Mouse (Mus musculus): Measurements from ENCODE around the gene Heatr5a. TPM values are rescaled to one million over a fixed set of nuclear protein-coding genes. Genes with fewer than 3 reads are reported as not detected.
A peak's percentile ranks its signal among the peaks of the same experiment; 100 is the strongest.

Gene Heatr5a
- polyA plus RNA-seq, 1 experiment: 14.3 TPM

DNA sequence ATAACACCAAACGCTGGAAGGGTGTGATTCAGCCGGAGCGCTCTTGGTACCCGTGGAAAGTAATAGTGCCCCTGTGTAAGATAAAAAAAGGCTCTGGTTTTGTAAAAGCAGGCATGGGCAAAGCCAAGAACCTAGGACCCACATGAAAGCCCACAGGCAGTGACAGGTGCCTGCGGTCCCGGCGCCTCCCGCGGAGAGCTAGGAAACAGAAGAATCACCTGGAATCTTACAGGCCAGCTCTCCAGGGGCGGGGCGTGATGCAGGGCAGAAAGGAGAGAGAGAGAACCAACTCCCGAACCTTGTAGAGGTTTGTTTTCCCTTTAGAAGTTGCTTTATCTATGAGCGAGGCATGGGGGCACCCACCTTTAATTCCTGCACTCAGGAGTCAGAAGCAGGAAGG lies 139.2 kb downstream of the Heatr5a start:
- peaks cover 5% of the 10 kb centered on the region for H3K36me3 ChIP-seq (ENCODE audit: control insufficient read depth, insufficient read depth)
- peaks cover 38% of the 10 kb centered on the region for H3K79me2 ChIP-seq (ENCODE audit: control insufficient read depth, insufficient read depth)
- H3K79me3 ChIP-seq (ENCODE audit: low read depth): peaks cover 20% of the 10 kb centered on the region
- H3ac ChIP-seq (ENCODE audit: control insufficient read depth, insufficient read length, low read depth): no peak overlapping the region
- H3K27me3 ChIP-seq (ENCODE audit: control insufficient read depth, insufficient read depth, insufficient read length): no peaks in the 10 kb centered on the region
- H3K4me3 ChIP-seq (ENCODE audit: insufficient read depth, poor library complexity, severe bottlenecking): no peak overlapping the region
- TF ChIP-seq FOSL1 (IDR thresholded peaks at IDR 0.05; ENCODE audit: insufficient read depth, low read length, poor library complexity, severe bottlenecking): no peak
- TF ChIP-seq MYOD1 (IDR thresholded peaks at IDR 0.05; ENCODE audit: control insufficient read depth, insufficient read length, low read depth): no peak
- TF ChIP-seq MYOG (IDR thresholded peaks at IDR 0.05; ENCODE audit: control insufficient read depth, extremely low read depth, insufficient read length): no peak
- no peak for TF ChIP-seq USF1 (IDR thresholded peaks at IDR 0.05; ENCODE audit: low read depth)

DNA sequence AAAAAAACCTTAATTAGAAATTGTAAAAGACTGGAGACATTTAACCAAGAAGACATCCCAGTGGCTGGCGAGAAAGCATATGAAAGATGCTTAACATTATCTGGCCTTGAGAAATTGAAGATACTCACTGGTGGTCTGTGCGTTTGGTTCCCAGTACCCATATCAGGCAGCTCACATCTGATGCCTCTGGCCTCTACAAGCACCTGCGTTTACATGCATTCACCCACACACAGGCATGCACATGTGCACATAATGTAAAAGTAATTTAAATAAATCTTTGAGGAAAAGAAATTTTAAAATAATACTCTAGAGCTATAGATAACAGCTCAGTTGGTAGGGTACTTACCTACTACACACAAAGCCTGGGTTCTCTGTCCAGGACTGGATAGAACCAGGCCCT lies 139.8 kb downstream of the Heatr5a start:
- TF ChIP-seq MYOG (IDR thresholded peaks at IDR 0.05; ENCODE audit: control insufficient read depth, extremely low read depth, insufficient read length) (no peak), MAX (IDR thresholded peaks at IDR 0.05) (no peak), CTCF (IDR thresholded peaks at IDR 0.05; ENCODE audit: control insufficient read depth, insufficient read depth, insufficient read length) (no peak), USF1 (IDR thresholded peaks at IDR 0.05; ENCODE audit: low read depth) (no peak), MYOD1 (IDR thresholded peaks at IDR 0.05; ENCODE audit: control insufficient read depth, insufficient read length, low read depth) (no peak), CEBPB (IDR thresholded peaks at IDR 0.05; ENCODE audit: low read depth) (no peak), FOSL1 (IDR thresholded peaks at IDR 0.05; ENCODE audit: insufficient read depth, low read length, poor library complexity, severe bottlenecking) (no peak)
- Histone ChIP-seq H3K79me2 (ENCODE audit: control insufficient read depth, insufficient read depth) (peaks cover 44% of the 10 kb centered on the region), H3K79me3 (ENCODE audit: low read depth) (peaks cover 26% of the 10 kb centered on the region), H3K36me3 (ENCODE audit: control insufficient read depth, insufficient read depth) (peaks cover 5% of the 10 kb centered on the region), H3ac (ENCODE audit: control insufficient read depth, insufficient read length, low read depth) (no peak overlapping the region), H3K4me3 (ENCODE audit: insufficient read depth, poor library complexity, severe bottlenecking) (no peak overlapping the region), H3K27me3 (ENCODE audit: control insufficient read depth, insufficient read depth, insufficient read length) (no peaks in the 10 kb centered on the region)

- no peak overlapping the region for H3K4me3 ChIP-seq (ENCODE audit: insufficient read depth, poor library complexity, severe bottlenecking)
These were observed 140.4 kb downstream of the Heatr5a start for GRCm38 (mm10) chr12:51830671-51831070.

DNA sequence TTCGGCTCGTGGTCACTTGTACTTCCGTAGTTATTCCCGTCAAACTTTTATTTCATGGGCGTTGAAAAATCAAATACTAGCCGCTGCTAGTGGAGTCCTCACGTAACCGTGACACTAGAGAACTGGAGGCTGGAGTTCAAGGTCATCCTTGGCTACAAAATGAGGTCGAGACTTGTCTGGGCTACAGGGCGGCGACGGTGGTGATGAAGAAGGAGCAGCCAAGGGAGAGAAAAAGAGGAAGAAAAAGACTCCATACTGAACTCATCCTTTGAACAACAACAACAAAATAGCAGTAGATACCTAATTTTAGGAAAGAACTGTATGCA lies 141.1 kb downstream of the Heatr5a start:
- Histone ChIP-seq H3K4me3 (ENCODE audit: insufficient read depth, poor library complexity, severe bottlenecking) (peak overlapping the region; percentile 92), H3K36me3 (ENCODE audit: control insufficient read depth, insufficient read depth) (peaks cover 8% of the 10 kb centered on the region), H3K79me2 (ENCODE audit: control insufficient read depth, insufficient read depth) (peaks cover 57% of the 10 kb centered on the region), H3K79me3 (ENCODE audit: low read depth) (peaks cover 36% of the 10 kb centered on the region), H3ac (ENCODE audit: control insufficient read depth, insufficient read length, low read depth) (peak overlapping the region; percentile 35), H3K27me3 (ENCODE audit: control insufficient read depth, insufficient read depth, insufficient read length) (no peaks in the 10 kb centered on the region)
- TF ChIP-seq MAX (IDR thresholded peaks at IDR 0.05): no peak
- TF ChIP-seq MYOG (IDR thresholded peaks at IDR 0.05; ENCODE audit: control insufficient read depth, extremely low read depth, insufficient read length): no peak
- TF ChIP-seq USF1 (IDR thresholded peaks at IDR 0.05; ENCODE audit: low read depth): no peak
- no peak for TF ChIP-seq CTCF (IDR thresholded peaks at IDR 0.05; ENCODE audit: control insufficient read depth, insufficient read depth, insufficient read length)
- TF ChIP-seq MYOD1 (IDR thresholded peaks at IDR 0.05; ENCODE audit: control insufficient read depth, insufficient read length, low read depth): no peak
- no peak for TF ChIP-seq CEBPB (IDR thresholded peaks at IDR 0.05; ENCODE audit: low read depth)
- no peak for TF ChIP-seq FOSL1 (IDR thresholded peaks at IDR 0.05; ENCODE audit: insufficient read depth, low read length, poor library complexity, severe bottlenecking)

More at GRCm38 (mm10) chr12:51830671-51831070, 140.4 kb downstream of the Heatr5a start:
- Histone ChIP-seq H3ac (ENCODE audit: control insufficient read depth, insufficient read length, low read depth) (no peak overlapping the region), H3K27me3 (ENCODE audit: control insufficient read depth, insufficient read depth, insufficient read length) (no peaks in the 10 kb centered on the region), H3K79me3 (ENCODE audit: low read depth) (peaks cover 32% of the 10 kb centered on the region), H3K36me3 (ENCODE audit: control insufficient read depth, insufficient read depth) (peaks cover 5% of the 10 kb centered on the region), H3K79me2 (ENCODE audit: control insufficient read depth, insufficient read depth) (peaks cover 50% of the 10 kb centered on the region)
- TF ChIP-seq MYOD1 (IDR thresholded peaks at IDR 0.05; ENCODE audit: control insufficient read depth, insufficient read length, low read depth) (no peak), CTCF (IDR thresholded peaks at IDR 0.05; ENCODE audit: control insufficient read depth, insufficient read depth, insufficient read length) (no peak), CEBPB (IDR thresholded peaks at IDR 0.05; ENCODE audit: low read depth) (no peak), USF1 (IDR thresholded peaks at IDR 0.05; ENCODE audit: low read depth) (no peak), FOSL1 (IDR thresholded peaks at IDR 0.05; ENCODE audit: insufficient read depth, low read length, poor library complexity, severe bottlenecking) (no peak), MAX (IDR thresholded peaks at IDR 0.05) (no peak), MYOG (IDR thresholded peaks at IDR 0.05; ENCODE audit: control insufficient read depth, extremely low read depth, insufficient read length) (no peak)

GRCm38 (mm10) chr12:51829290-51830076 lies 141.6 kb downstream of the Heatr5a start, which contains the start of gene Hectd1:
Gene Hectd1 (minus strand): TSS chr12:51829536.
- Histone ChIP-seq H3K36me3 (ENCODE audit: control insufficient read depth, insufficient read depth) (peaks cover 14% of the 10 kb centered on the region), H3K79me3 (ENCODE audit: low read depth) (peaks cover 42% of the 10 kb centered on the region), H3K79me2 (ENCODE audit: control insufficient read depth, insufficient read depth) (peaks cover 62% of the 10 kb centered on the region), H3ac (ENCODE audit: control insufficient read depth, insufficient read length, low read depth) (peak within 1 kb of the TSS; percentile 83), H3K4me3 (ENCODE audit: insufficient read depth, poor library complexity, severe bottlenecking) (peak within 1 kb of the TSS; percentile 92), H3K27me3 (ENCODE audit: control insufficient read depth, insufficient read depth, insufficient read length) (no peaks in the 10 kb centered on the region)
- TF ChIP-seq MYOD1 (IDR thresholded peaks at IDR 0.05; ENCODE audit: control insufficient read depth, insufficient read length, low read depth) (no peak), CTCF (IDR thresholded peaks at IDR 0.05; ENCODE audit: control insufficient read depth, insufficient read depth, insufficient read length) (peak; percentile 77), MAX (IDR thresholded peaks at IDR 0.05) (peak; percentile 68), CEBPB (IDR thresholded peaks at IDR 0.05; ENCODE audit: low read depth) (no peak), USF1 (IDR thresholded peaks at IDR 0.05; ENCODE audit: low read depth) (no peak), MYOG (IDR thresholded peaks at IDR 0.05; ENCODE audit: control insufficient read depth, extremely low read depth, insufficient read length) (no peak), FOSL1 (IDR thresholded peaks at IDR 0.05; ENCODE audit: insufficient read depth, low read length, poor library complexity, severe bottlenecking) (no peak)
